Mouse (Mus musculus): Measurements from ENCODE around the gene Olfr1026.

Gene Olfr1026

GRCm38 (mm10) chr2:85921258-85921657, at the start of gene Olfr1026:
TSS of gene Olfr1026 (plus strand) at chr2:85921558.
- no peak for DNase-seq (ENCODE audit: inconsistent ontology term)

DNA sequence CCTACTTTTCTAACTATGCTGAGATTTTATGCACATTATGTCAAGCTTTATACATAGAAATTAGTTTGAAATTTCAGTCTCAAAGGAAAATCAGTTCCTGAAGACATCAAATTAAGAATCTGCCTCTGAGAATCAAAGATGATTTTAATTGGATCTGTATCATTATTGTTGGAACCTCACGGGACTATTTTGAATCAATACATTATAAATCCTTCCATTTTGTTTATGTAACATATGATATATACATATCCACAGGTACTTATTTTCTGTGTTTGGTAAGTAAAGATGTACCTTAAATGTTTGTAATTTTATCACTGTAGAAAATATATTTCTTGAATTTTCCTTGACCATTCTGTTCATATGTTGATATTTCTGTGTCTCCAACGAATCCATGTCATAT, 36.0 kb upstream of the Olfr1026 start, which contains the start of gene Olfr1023:
Olfr1023 (plus strand) TSS at position 301 of the 400 bp plus-strand sequence.
- no peak for DNase-seq (ENCODE audit: inconsistent ontology term)

DNA sequence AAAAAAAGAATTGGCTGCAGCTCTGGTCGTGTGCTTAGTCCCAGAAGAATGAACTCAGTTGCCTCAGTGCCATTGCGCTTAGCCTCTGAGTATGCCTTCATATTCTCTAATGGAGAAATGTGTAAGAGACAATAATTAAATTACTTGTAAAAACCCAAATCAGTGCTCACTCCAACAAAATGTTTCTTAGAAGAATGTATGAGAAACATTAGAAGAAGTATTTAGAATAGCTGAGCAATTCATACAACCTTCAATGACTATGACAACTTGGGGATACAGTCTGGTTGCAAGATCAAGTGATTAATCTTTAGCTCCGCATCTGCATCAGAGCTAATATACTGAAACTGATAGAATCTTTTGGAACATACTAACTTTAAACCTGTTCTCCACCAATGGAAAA, 16.4 kb upstream of the Olfr1026 start, which contains the start of gene Olfr1024:
Olfr1024 (minus strand) TSS at position 101 of the 400 bp plus-strand sequence.
- DNase-seq (ENCODE audit: inconsistent ontology term), result no peak

DNA sequence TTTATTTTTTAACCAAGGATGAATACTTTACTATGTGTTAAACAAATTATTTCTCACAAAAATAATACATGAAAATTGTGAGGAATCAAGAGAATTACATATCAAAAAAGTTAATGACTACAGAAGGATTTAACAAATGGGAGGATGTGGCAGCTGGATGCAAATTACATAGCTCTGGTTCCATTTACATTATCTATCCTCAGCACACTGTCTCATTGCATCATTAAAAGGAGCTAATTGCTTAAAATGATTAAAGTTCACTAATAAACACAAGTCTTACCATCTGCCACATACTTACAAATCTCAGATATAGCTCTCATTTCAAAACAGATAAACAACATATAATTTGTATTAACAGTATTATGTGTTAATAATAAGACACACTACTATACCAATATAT, 8.2 kb upstream of the Olfr1026 start:
- DNase-seq (ENCODE audit: inconsistent ontology term), result no peak

DNA sequence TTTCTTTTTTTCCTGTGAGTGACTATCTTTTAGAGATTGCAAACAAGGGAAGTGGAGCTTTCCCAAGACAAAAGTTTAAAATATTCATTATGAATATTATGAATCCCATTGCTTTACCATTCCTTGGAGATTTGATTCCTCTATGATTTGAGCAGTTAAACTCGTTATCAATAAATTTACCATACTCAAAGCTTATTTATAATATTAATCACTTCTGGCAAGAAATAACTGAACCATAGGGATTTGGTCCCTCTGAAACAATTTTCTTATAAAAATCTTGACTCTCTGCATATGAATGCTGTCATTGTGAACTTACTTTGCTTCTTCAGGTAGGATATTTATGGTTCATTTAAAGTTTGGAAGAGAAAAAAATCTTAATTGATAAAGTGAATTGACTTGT, 6.5 kb upstream of the Olfr1026 start, which contains the start of gene Olfr1025-ps1:
Olfr1025-ps1 (plus strand) TSS at position 301 of the 400 bp plus-strand sequence.
- DNase-seq (ENCODE audit: inconsistent ontology term), result no peak

GRCm38 (mm10) chr2:85950137-85950536, 28.8 kb downstream of the Olfr1026 start, which contains the start of gene Olfr1028:
TSS of gene Olfr1028 (plus strand) at chr2:85950437.
- no peak for DNase-seq (ENCODE audit: inconsistent ontology term)

DNA sequence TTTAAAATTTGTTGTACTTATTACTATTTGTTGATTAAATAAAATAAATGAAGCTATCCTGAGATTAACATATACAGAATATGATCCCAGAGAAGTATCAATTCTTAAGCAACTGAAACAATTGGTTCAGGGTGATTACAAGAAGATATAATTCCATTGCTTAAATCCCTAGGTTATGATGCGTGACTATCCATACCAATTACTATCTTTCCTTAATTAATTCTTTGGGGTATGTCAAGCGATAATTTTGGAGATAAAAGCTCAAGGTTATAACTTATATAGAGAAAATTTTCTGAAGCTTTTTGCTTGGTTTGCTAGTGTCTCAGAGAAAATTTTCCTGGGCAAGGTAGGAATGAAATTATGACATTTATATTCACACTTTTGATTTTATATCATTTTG, 52.2 kb downstream of the Olfr1026 start, which contains the start of gene Olfr1029:
Olfr1029 (plus strand) TSS at position 301 of the 400 bp plus-strand sequence.
- no peak for DNase-seq (ENCODE audit: inconsistent ontology term)

Data from Muller cell, postnatal 12 days (primary cell).